Mouse (Mus musculus) hindbrain, postnatal 0 days (tissue): Measurements from ENCODE around the gene Gm49373. TPM values are rescaled to one million over a fixed set of nuclear protein-coding genes. Genes with fewer than 3 reads are reported as not detected.

ENCODE experiments used
- ATAC-seq: fragments of 200-750 bp; cut with Nextera tagmentation; 2 replicates; pipeline ENCODE4 v1.8.0; 2017; ENCODE audit warnings: mild to moderate bottlenecking, moderate TSS enrichment, moderate library complexity
- DNase-seq: peaks from one replicate; pipeline ENCODE4 v3.0.0-alpha.2; 2015; ENCODE audit warnings: low spot score
- H3K27ac ChIP-seq: fragments of 300-500 bp; sonication (generic); 2 replicates; pipeline ENCODE4 v1.5.1; 2014; ENCODE audit warnings: mild to moderate bottlenecking
- H3K27me3 ChIP-seq: fragments of 300-500 bp; sonication (generic); 2 replicates; pipeline ENCODE4 v1.6.1; 2014; ENCODE audit warnings: low read length, mixed read lengths; ENCODE audit not compliant: insufficient read depth
- H3K36me3 ChIP-seq: fragments of 300-500 bp; sonication (generic); 2 replicates; pipeline ENCODE4 v1.6.1; 2014; ENCODE audit warnings: low read length, mixed read lengths; ENCODE audit not compliant: insufficient read depth
- H3K4me1 ChIP-seq: fragments of 300-500 bp; sonication (generic); 2 replicates; pipeline ENCODE4 v1.6.1; 2014; ENCODE audit warnings: antibody characterized with exemption, low read length, mixed read lengths; ENCODE audit not compliant: insufficient read depth
- H3K4me2 ChIP-seq: fragments of 300-500 bp; sonication (generic); 2 replicates; pipeline ENCODE4 v1.6.1; 2014; ENCODE audit warnings: low read depth, mild to moderate bottlenecking, low read length, moderate library complexity, mixed read lengths
- H3K4me3 ChIP-seq: fragments of 300-500 bp; sonication (generic); 2 replicates; pipeline ENCODE4 v1.5.1; 2014; ENCODE audit warnings: low read length
- H3K9ac ChIP-seq: fragments of 300-500 bp; sonication (generic); replicated peaks from 2 replicates; pipeline ENCODE4 v1.6.1; 2014; ENCODE audit warnings: mild to moderate bottlenecking, low read length, moderate library complexity, mixed read lengths
- H3K9me3 ChIP-seq: fragments of 300-500 bp; sonication (generic); 2 replicates; pipeline ENCODE4 v1.6.1; 2016; ENCODE audit warnings: low read length, mixed read lengths
- CTCF ChIP-seq: IDR thresholded peaks from 2 replicates; pipeline ENCODE4 v1.5.1; 2016; ENCODE audit warnings: antibody characterized with exemption, control low read depth, low read depth
- WGBS: fragments of 180-500 bp; shearing (Covaris S2); extraction: QIAGEN DNeasy Blood & Tissue Kit; methylation state at CpG from one replicate; pipeline ENCODE4 v1.1.7; 2014; 5-methylcytosine and 5-hydroxymethylcytosine counted together
- polyA plus RNA-seq: library from polyadenylated mRNA; unstranded; fragments of >200 nt; fragmentation: Nextera tagmentation; extraction: Ambion mirVana; gene quantifications from 2 replicates; pipeline ENCODE4 v1.2.1, GENCODE M21; 2015
- total RNA-seq: library from RNA; depleted of rRNA; stranded (reverse); fragments of >200 nt; gene quantifications from 2 replicates; pipeline ENCODE4 v1.2.3, GENCODE M21; 2014

The Gm49373 gene
- total and polyA plus RNA-seq, 2 experiments from 2014 or later = 0.48 to 0.73 TPM

DNA sequence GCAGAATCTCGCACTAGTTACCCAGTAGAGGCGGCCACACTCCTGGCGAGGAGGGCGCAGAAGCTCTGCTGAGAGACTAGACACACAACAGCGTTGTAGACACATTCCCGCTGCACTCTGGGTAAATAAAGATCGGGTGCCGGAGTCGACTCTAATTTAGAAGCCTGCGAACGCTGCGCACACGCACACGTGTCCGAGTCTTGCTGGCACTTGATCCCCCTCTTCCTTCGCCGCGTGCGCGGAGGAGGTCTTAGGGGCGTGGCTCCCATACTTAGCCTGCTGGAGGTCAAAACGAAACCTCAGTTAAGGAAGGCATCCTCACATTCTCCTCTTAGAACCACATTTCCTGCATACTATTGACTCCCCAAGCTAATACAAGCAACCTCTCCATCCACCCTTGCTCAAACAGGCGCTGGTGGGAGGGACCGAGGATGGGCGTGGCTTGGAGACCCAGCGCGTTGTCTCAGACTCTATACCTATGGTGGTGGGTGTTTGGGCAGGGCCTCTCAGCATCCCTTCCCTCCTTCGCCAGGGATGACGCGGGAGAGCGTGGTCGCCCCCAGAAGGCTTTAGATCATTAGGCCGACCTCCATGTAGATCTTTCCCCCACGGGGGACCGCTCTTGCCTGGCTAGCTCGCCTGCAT, 41.5 kb downstream of the Gm49373 start:
- H3K27ac ChIP-seq = peak overlapping the region; percentile 68; the same call in 1 of the 2 replicates
- peak overlapping the region; percentile 59 for H3K9ac ChIP-seq
- no peaks in the 10 kb centered on the region for H3K36me3 ChIP-seq
- peak overlapping the region; percentile 98 for H3K4me2 ChIP-seq
- ATAC-seq (peak; percentile 63), DNase-seq (peak; percentile 81)
- H3K4me3 ChIP-seq = peak overlapping the region; percentile 56
- TF ChIP-seq CTCF = no peak; the same call in 1 of the 2 replicates
- H3K4me1 ChIP-seq = peaks cover 29% of the 10 kb centered on the region
- peaks cover 46% of the 10 kb centered on the region for H3K27me3 ChIP-seq
- 0% methylated on average over 36 of the region's 36 CpGs for WGBS
- no peaks in the 10 kb centered on the region for H3K9me3 ChIP-seq

- DNase-seq = peak; percentile 91
- no peaks in the 10 kb centered on the region for H3K9me3 ChIP-seq
- ATAC-seq = peak; percentile 75
- peaks cover 25% of the 10 kb centered on the region for H3K4me1 ChIP-seq
- H3K9ac ChIP-seq = no peak overlapping the region
- H3K36me3 ChIP-seq = no peaks in the 10 kb centered on the region
- H3K27ac ChIP-seq = peak overlapping the region; percentile 68; the same call in 1 of the 2 replicates
- H3K4me2 ChIP-seq = peak overlapping the region; percentile 98
- TF ChIP-seq CTCF = peak; percentile 71
- peak overlapping the region; percentile 56 for H3K4me3 ChIP-seq
- under 1% methylated on average over 13 of the region's 13 CpGs for WGBS
- H3K27me3 ChIP-seq = peaks cover 40% of the 10 kb centered on the region
These were observed 42.1 kb downstream of the Gm49373 start for GRCm38 (mm10) chr9:21030781-21031250.

- DNase-seq (no peak), ATAC-seq (no peak)
- Histone ChIP-seq H3K36me3 (no peaks in the 10 kb centered on the region), H3K4me1 (peaks cover 25% of the 10 kb centered on the region), H3K27me3 (peaks cover 34% of the 10 kb centered on the region), H3K27ac (no peak overlapping the region), H3K4me3 (no peak overlapping the region), H3K9ac (no peak overlapping the region), H3K4me2 (peak overlapping the region; percentile 98; the same call in 1 of the 2 replicates), H3K9me3 (no peaks in the 10 kb centered on the region)
- WGBS = 26% methylated on average over 22 of the region's 22 CpGs
- no peak for TF ChIP-seq CTCF
These were observed 42.8 kb downstream of the Gm49373 start for GRCm38 (mm10) chr9:21030055-21030600.

DNA sequence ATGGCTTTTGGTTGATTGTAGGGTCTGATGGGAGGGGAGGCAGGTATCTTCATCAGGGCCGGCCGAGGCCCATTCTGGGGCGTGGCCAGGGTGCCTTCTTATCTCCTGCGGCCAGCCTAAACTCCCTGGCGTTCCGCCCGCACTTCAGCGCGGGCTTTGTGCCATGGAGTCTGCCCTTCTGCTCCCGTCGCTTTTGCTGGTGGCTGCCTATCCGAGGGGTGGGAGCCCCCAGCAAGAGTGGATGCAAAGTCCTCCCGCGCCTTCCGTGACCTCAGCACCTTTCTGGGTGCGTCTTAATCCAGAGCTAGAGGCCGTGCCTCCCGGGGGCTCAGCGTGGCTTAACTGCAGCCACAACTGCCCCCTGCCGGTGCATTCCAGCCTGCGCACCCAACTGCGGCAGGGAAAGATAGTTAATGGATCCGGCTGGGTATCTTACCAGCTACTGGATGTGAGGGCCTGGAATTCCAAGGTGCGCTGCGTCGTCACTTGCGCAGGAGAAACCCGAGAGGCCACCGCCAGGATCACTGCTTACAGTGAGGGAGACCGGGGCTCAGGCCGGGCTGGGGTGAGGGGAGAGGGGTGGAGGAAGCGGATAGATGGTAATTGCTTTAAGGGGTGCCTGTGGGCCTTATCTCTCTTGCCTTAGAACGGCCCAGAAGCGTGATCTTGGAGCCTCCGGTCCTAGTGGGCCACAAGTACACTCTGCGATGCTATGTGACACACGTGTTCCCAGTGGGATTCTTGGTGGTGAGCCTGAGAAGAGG, 43.4 kb downstream of the Gm49373 start, which contains the start of gene Icam4:
Gene Icam4, plus strand, starts transcription at position 83 of the 764 bp plus-strand sequence.
- Histone ChIP-seq H3K27me3 (peaks cover 28% of the 10 kb centered on the region), H3K9ac (no peak within 1 kb of the TSS; the same call in 1 of the 2 replicates), H3K4me1 (peaks cover 25% of the 10 kb centered on the region), H3K9me3 (no peaks in the 10 kb centered on the region), H3K36me3 (no peaks in the 10 kb centered on the region), H3K4me2 (peak within 1 kb of the TSS; percentile 52), H3K4me3 (peak within 1 kb of the TSS; percentile 27), H3K27ac (no peak within 1 kb of the TSS)
- peak; percentile 78 for DNase-seq
- TF ChIP-seq CTCF = peak; percentile 85
- no peak for ATAC-seq
- 3% methylated on average over 37 of the region's 37 CpGs for WGBS

GRCm38 (mm10) chr9:21028560-21029110, 44.3 kb downstream of the Gm49373 start:
- H3K27ac ChIP-seq = no peak overlapping the region
- H3K4me3 ChIP-seq = no peak overlapping the region
- peaks cover 21% of the 10 kb centered on the region for H3K27me3 ChIP-seq
- H3K9ac ChIP-seq = no peak overlapping the region
- WGBS = 73% methylated on average over 6 of the region's 6 CpGs
- no peak for ATAC-seq
- H3K4me2 ChIP-seq = no peak overlapping the region
- TF ChIP-seq CTCF = no peak
- H3K4me1 ChIP-seq = peaks cover 24% of the 10 kb centered on the region
- no peak for DNase-seq
- H3K36me3 ChIP-seq = no peaks in the 10 kb centered on the region
- no peaks in the 10 kb centered on the region for H3K9me3 ChIP-seq

- Histone ChIP-seq H3K27me3 (peaks cover 13% of the 10 kb centered on the region), H3K9ac (no peak overlapping the region), H3K27ac (no peak overlapping the region), H3K36me3 (no peaks in the 10 kb centered on the region), H3K9me3 (no peaks in the 10 kb centered on the region), H3K4me2 (no peak overlapping the region), H3K4me1 (peaks cover 17% of the 10 kb centered on the region; the same call in 1 of the 2 replicates), H3K4me3 (no peak overlapping the region)
- TF ChIP-seq CTCF = no peak
- no peak for DNase-seq
- no peak for ATAC-seq
- WGBS = 48% methylated on average over 8 of the region's 8 CpGs
These were observed 45.1 kb downstream of the Gm49373 start for GRCm38 (mm10) chr9:21027774-21028290.
